ENCODE assay signal across 8 mouse cellular contexts in the genomic region with DNA sequence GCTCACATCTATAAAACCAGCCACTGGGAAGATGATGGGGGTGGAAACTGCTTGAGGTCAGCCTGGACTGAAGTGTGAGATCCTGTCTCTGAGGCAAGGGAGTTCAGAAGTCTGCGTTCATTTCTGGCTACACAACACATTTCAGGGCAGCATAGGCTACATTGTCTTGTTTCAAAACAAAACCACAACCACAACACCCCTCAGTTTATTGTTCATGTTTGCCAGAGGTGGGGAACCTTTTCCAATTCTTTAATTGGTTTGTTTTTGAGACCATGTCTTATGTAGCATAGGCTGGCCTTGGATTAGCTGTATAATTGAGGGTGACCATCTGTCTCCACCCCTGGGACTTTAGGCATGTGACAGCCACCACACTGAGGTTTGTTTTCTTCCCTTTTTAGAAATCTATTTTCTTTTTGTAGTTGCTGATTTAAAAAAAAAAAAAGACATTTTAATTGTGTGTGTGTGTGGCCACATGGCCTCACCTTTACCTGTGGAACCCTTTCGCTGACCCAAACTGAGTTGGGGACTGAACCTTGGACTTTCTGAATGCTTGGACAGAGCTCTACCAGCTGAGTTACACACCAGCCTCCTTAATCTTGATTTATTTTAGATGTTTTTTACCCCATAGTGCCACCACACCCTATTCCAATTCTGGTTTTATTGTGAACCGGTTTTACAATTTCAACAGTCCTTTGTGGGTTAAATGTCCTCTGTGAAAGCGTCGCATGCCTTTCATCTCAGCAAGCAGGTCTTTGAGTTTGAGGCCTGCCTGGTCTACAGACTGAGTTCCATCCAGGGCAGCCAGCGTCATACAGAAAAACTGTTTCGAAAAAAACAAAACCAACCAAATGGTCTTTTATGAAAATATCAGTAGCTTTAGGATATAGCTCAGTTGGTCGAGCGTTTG. TPM values are rescaled to one million over a fixed set of nuclear protein-coding genes. Genes with fewer than 3 reads are reported as not detected.
DNase-seq lines count a peak whose midpoint lies in the region; ATAC-seq and TF ChIP-seq lines count a peak whose summit lies in the region.

No protein-coding gene starts in this region.

- H3K9ac ChIP-seq in neural tube, embryonic 11.5 days (ENCODE audit: low read length) = no peak overlapping the region
- peak overlapping the region; percentile 71 for H3K9ac ChIP-seq in liver, embryonic 11.5 days (ENCODE audit: low read depth, low read length)
- no peak overlapping the region for H3K9ac ChIP-seq in stomach, postnatal 0 days (ENCODE audit: low read length)

- peak overlapping the region; percentile 62 for H3K4me3 ChIP-seq in cerebellum, adult 2 months (replicated peaks; ENCODE audit: insufficient read depth, low read depth, low read length)
- H3K4me3 ChIP-seq in neural tube, embryonic 11.5 days (ENCODE audit: low read depth, low read length) = no peak overlapping the region
- no peak overlapping the region for H3K4me3 ChIP-seq in liver, embryonic 11.5 days (ENCODE audit: low read depth, low read length)
- no peak overlapping the region for H3K4me3 ChIP-seq in stomach, postnatal 0 days (ENCODE audit: low read depth, low read length)

- peak overlapping the region; percentile 38 for H3K4me2 ChIP-seq in neural tube, embryonic 11.5 days (ENCODE audit: low read depth)
- H3K4me2 ChIP-seq in liver, embryonic 11.5 days = peak overlapping the region; percentile 54
- peak overlapping the region; percentile 48 for H3K4me2 ChIP-seq in stomach, postnatal 0 days (replicated peaks; ENCODE audit: low read depth)

- H3K9me3 ChIP-seq in neural tube, embryonic 11.5 days (ENCODE audit: control insufficient read depth, low read length) = no peaks in the 10 kb centered on the region
- no peaks in the 10 kb centered on the region for H3K9me3 ChIP-seq in liver, embryonic 11.5 days (ENCODE audit: control insufficient read depth, low read length)
- no peaks in the 10 kb centered on the region for H3K9me3 ChIP-seq in stomach, postnatal 0 days (ENCODE audit: control insufficient read depth, low read length)

- no peak for TF ChIP-seq EP300 in stomach, postnatal 0 days (optimal IDR thresholded peaks at IDR 0.05)

- no peak for TF ChIP-seq CTCF in cerebellum, adult 2 months (IDR thresholded peaks at IDR 0.05; ENCODE audit: borderline replicate concordance, insufficient read depth, low read depth, low read length)
- TF ChIP-seq CTCF in stomach, postnatal 0 days (IDR thresholded peaks at IDR 0.05; ENCODE audit: low read depth) = no peak

- no peak for DNase-seq in cerebellum, adult 2 months
- no peak for DNase-seq in cerebellum, postnatal 10 days
- no peak for DNase-seq in neural tube, embryonic 11.5 days (ENCODE audit: low spot score)
- DNase-seq in neural tube, embryonic 10.5 days (ENCODE audit: extremely low spot score, low spot score) = no peak
- DNase-seq in liver, embryonic 11.5 days (ENCODE audit: low spot score) = no peak
- DNase-seq in stomach, postnatal 0 days (ENCODE audit: low spot score) = no peak
- no peak for DNase-seq in thymus, postnatal 4 days
- DNase-seq in right cerebral cortex, postnatal 25 days = no peak

- 76% methylated on average over 9 of the region's 9 CpGs for WGBS in cerebellum, adult 2 months
- WGBS in neural tube, embryonic 11.5 days = 80% methylated on average over 9 of the region's 9 CpGs
- WGBS in liver, embryonic 11.5 days = 76% methylated on average over 9 of the region's 9 CpGs
- WGBS in stomach, postnatal 0 days = 59% methylated on average over 9 of the region's 9 CpGs

- no peaks in the 10 kb centered on the region for H3K4me1 ChIP-seq in cerebellum, adult 2 months (ENCODE audit: control insufficient read depth, insufficient read depth, low read length)
- H3K4me1 ChIP-seq in neural tube, embryonic 11.5 days (ENCODE audit: control insufficient read depth, insufficient read depth, low read length) = peaks cover under 1% of the 10 kb centered on the region; the same call in 1 of the 2 replicates
- peaks cover 32% of the 10 kb centered on the region for H3K4me1 ChIP-seq in liver, embryonic 11.5 days (replicated peaks; ENCODE audit: control insufficient read depth, insufficient read depth, low read length)
- H3K4me1 ChIP-seq in stomach, postnatal 0 days (replicated peaks; ENCODE audit: control insufficient read depth, insufficient read depth) = no peaks in the 10 kb centered on the region; the same call in 1 of the 2 replicates

- peak overlapping the region; percentile 44; the same call in 1 of the 2 replicates for H3K27ac ChIP-seq in cerebellum, adult 2 months (ENCODE audit: insufficient read depth, low read length)
- peak overlapping the region; percentile 71 for H3K27ac ChIP-seq in neural tube, embryonic 11.5 days (ENCODE audit: low read depth, low read length)
- H3K27ac ChIP-seq in liver, embryonic 11.5 days (ENCODE audit: low read depth, low read length) = peak overlapping the region; percentile 95
- H3K27ac ChIP-seq in stomach, postnatal 0 days (replicated peaks) = peak overlapping the region; percentile 94

- TF ChIP-seq POLR2A in cerebellum, adult 2 months (IDR thresholded peaks at IDR 0.05; ENCODE audit: borderline replicate concordance, insufficient read depth, low read length) = no peak

- no peak for ATAC-seq in neural tube, embryonic 11.5 days (ENCODE audit: insufficient read depth, low FRiP score, low TSS enrichment)
- no peak for ATAC-seq in liver, embryonic 11.5 days (replicated peaks; ENCODE audit: low FRiP score)
- ATAC-seq in stomach, postnatal 0 days (ENCODE audit: low FRiP score, low TSS enrichment) = no peak

- H3K36me3 ChIP-seq in neural tube, embryonic 11.5 days (ENCODE audit: control insufficient read depth, insufficient read depth, low read length) = no peaks in the 10 kb centered on the region
- no peaks in the 10 kb centered on the region for H3K36me3 ChIP-seq in liver, embryonic 11.5 days (ENCODE audit: control insufficient read depth, insufficient read depth, low read length)
- H3K36me3 ChIP-seq in stomach, postnatal 0 days (ENCODE audit: control insufficient read depth, insufficient read depth, low read length) = no peaks in the 10 kb centered on the region

- H3K27me3 ChIP-seq in cerebellum, adult 2 months (ENCODE audit: control insufficient read depth, insufficient read depth, low read length) = no peaks in the 10 kb centered on the region
- no peaks in the 10 kb centered on the region for H3K27me3 ChIP-seq in neural tube, embryonic 11.5 days (ENCODE audit: control insufficient read depth, insufficient read depth, low read length)
- no peaks in the 10 kb centered on the region for H3K27me3 ChIP-seq in liver, embryonic 11.5 days (replicated peaks; ENCODE audit: control insufficient read depth, insufficient read depth, low read length)
- no peaks in the 10 kb centered on the region for H3K27me3 ChIP-seq in stomach, postnatal 0 days (ENCODE audit: control insufficient read depth, insufficient read depth, low read length)

RNA-seq across cellular contexts. Expression of a gene that starts 17.8 kb away (rescaled TPM):
- 3.3 and 4.1 TPM in 2 replicates for polyA plus RNA-seq in cerebellum, adult 2 months (2012; rRNA removed)
- polyA plus RNA-seq in neural tube, embryonic 11.5 days (2014; fragmentation: Nextera tagmentation; extraction: Ambion mirVana) = 1.8 TPM in 2 replicates
- 3.0 and 3.1 TPM in 2 replicates for polyA plus RNA-seq in liver, embryonic 11.5 days (2014; fragmentation: Nextera tagmentation; extraction: Ambion mirVana)
- 1.7 and 2.2 TPM in 2 replicates for polyA plus RNA-seq in stomach, postnatal 0 days (2015; fragmentation: Nextera tagmentation; extraction: Ambion mirVana)

RNA-seq across cellular contexts. Expression of a gene that starts 22.1 kb away (rescaled TPM):
- 445 and 493 TPM in 2 replicates for polyA plus RNA-seq in cerebellum, adult 2 months (2012; rRNA removed)
- 191 and 196 TPM in 2 replicates for polyA plus RNA-seq in neural tube, embryonic 11.5 days (2014; fragmentation: Nextera tagmentation; extraction: Ambion mirVana)
- 97.3 and 99.8 TPM in 2 replicates for polyA plus RNA-seq in liver, embryonic 11.5 days (2014; fragmentation: Nextera tagmentation; extraction: Ambion mirVana)
- polyA plus RNA-seq in stomach, postnatal 0 days (2015; fragmentation: Nextera tagmentation; extraction: Ambion mirVana) = 86.0 and 89.2 TPM in 2 replicates

RNA-seq across cellular contexts. Expression of a gene that starts 23.3 kb away (rescaled TPM):
- 0.23 and 0.33 TPM in 2 replicates for polyA plus RNA-seq in cerebellum, adult 2 months (2012; rRNA removed)
- not detected in 2 replicates for polyA plus RNA-seq in neural tube, embryonic 11.5 days (2014; fragmentation: Nextera tagmentation; extraction: Ambion mirVana)
- not detected in 2 replicates for polyA plus RNA-seq in liver, embryonic 11.5 days (2014; fragmentation: Nextera tagmentation; extraction: Ambion mirVana)
- polyA plus RNA-seq in stomach, postnatal 0 days (2015; fragmentation: Nextera tagmentation; extraction: Ambion mirVana) = 0.07 TPM in 1 of 2 replicates, not detected in the other

RNA-seq across cellular contexts. Expression of a gene that starts 38.0 kb away (rescaled TPM):
- 9.2 and 10.1 TPM in 2 replicates for polyA plus RNA-seq in cerebellum, adult 2 months (2012; rRNA removed)
- polyA plus RNA-seq in neural tube, embryonic 11.5 days (2014; fragmentation: Nextera tagmentation; extraction: Ambion mirVana) = 31.4 and 31.8 TPM in 2 replicates
- 20.0 and 20.3 TPM in 2 replicates for polyA plus RNA-seq in liver, embryonic 11.5 days (2014; fragmentation: Nextera tagmentation; extraction: Ambion mirVana)
- polyA plus RNA-seq in stomach, postnatal 0 days (2015; fragmentation: Nextera tagmentation; extraction: Ambion mirVana) = 13.5 and 16.2 TPM in 2 replicates

Comparison
In these comparisons a context has a peak if more than half of its experiments do, and no peak if none do; other contexts are left out.
1. H3K27ac ChIP-seq: peak in every context shown above with its lines; median percentile 95 in liver, embryonic 11.5 days; 94 in stomach, postnatal 0 days; 71 in neural tube, embryonic 11.5 days; 44 in cerebellum, adult 2 months.